Mouse (Mus musculus) midbrain, postnatal 0 days (tissue): ENCODE results near the gene Zfp800. TPM values are rescaled to one million over a fixed set of nuclear protein-coding genes. Genes with fewer than 3 reads are reported as not detected.
A peak's percentile ranks its signal among the peaks of the same experiment; 100 is the strongest.

Experiments
- ATAC-seq: fragments of 200-750 bp; cut with Nextera tagmentation; 2 replicates; pipeline ENCODE4 v1.8.0; 2017; ENCODE audit warnings: moderate number of reproducible peaks, mild to moderate bottlenecking, moderate TSS enrichment, moderate library complexity; ENCODE audit not compliant: low FRiP score
- DNase-seq: peaks from one replicate; pipeline ENCODE4 v3.0.0-alpha.2; 2015; ENCODE audit warnings: low spot score
- H3K27ac ChIP-seq: fragments of 300-500 bp; sonication (generic); 2 replicates; pipeline ENCODE4 v1.5.1; 2014; ENCODE audit warnings: low read depth, mild to moderate bottlenecking, low read length, mixed read lengths
- H3K27me3 ChIP-seq: fragments of 300-500 bp; sonication (generic); 2 replicates; pipeline ENCODE4 v1.6.1; 2014; ENCODE audit warnings: low read length, control low read depth, mixed read lengths; ENCODE audit not compliant: insufficient read depth
- H3K36me3 ChIP-seq: fragments of 300-500 bp; sonication (generic); 2 replicates; pipeline ENCODE4 v1.6.1; 2014; ENCODE audit warnings: low read length, control low read depth, mixed read lengths; ENCODE audit not compliant: insufficient read depth
- H3K4me1 ChIP-seq: fragments of 300-500 bp; sonication (generic); 2 replicates; pipeline ENCODE4 v1.6.1; 2014; ENCODE audit warnings: mild to moderate bottlenecking, control low read depth, antibody characterized with exemption, low read length, mixed read lengths; ENCODE audit not compliant: insufficient read depth
- H3K4me2 ChIP-seq: fragments of 300-500 bp; sonication (generic); 2 replicates; pipeline ENCODE4 v1.6.1; 2014; ENCODE audit warnings: low read depth, mild to moderate bottlenecking, low read length, mixed read lengths; ENCODE audit not compliant: poor library complexity, severe bottlenecking
- H3K4me3 ChIP-seq: fragments of 300-500 bp; sonication (generic); 2 replicates; pipeline ENCODE4 v1.5.1; 2014; ENCODE audit warnings: low read depth, mild to moderate bottlenecking, low read length, moderate library complexity
- H3K9ac ChIP-seq: fragments of 300-500 bp; sonication (generic); replicated peaks from 2 replicates; pipeline ENCODE4 v1.6.1; 2014; ENCODE audit warnings: mild to moderate bottlenecking, low read length, moderate library complexity, mixed read lengths; ENCODE audit not compliant: poor library complexity, severe bottlenecking
- H3K9me3 ChIP-seq: fragments of 300-500 bp; sonication (generic); 2 replicates; pipeline ENCODE4 v1.6.1; 2016; ENCODE audit warnings: low read length, control low read depth
- CTCF ChIP-seq: IDR thresholded peaks from 2 replicates; pipeline ENCODE4 v1.5.1; 2016; ENCODE audit warnings: antibody characterized with exemption, mild to moderate bottlenecking
- WGBS: fragments of 180-500 bp; shearing (Covaris S2); extraction: QIAGEN DNeasy Blood & Tissue Kit; methylation state at CpG from one replicate; pipeline ENCODE4 v1.1.7; 2014; 5-methylcytosine and 5-hydroxymethylcytosine counted together
- polyA plus RNA-seq: library from polyadenylated mRNA; unstranded; fragments of >200 nt; fragmentation: Nextera tagmentation; extraction: Ambion mirVana; gene quantifications from 2 replicates; pipeline ENCODE4 v1.2.1, GENCODE M21; 2015
- total RNA-seq: library from RNA; depleted of rRNA; stranded (reverse); fragments of >200 nt; gene quantifications from 2 replicates; pipeline ENCODE4 v1.2.3, GENCODE M21; 2014

The Zfp800 gene
- total and polyA plus RNA-seq, 2 experiments from 2014 or later: 22.1 to 24.1 TPM

DNA sequence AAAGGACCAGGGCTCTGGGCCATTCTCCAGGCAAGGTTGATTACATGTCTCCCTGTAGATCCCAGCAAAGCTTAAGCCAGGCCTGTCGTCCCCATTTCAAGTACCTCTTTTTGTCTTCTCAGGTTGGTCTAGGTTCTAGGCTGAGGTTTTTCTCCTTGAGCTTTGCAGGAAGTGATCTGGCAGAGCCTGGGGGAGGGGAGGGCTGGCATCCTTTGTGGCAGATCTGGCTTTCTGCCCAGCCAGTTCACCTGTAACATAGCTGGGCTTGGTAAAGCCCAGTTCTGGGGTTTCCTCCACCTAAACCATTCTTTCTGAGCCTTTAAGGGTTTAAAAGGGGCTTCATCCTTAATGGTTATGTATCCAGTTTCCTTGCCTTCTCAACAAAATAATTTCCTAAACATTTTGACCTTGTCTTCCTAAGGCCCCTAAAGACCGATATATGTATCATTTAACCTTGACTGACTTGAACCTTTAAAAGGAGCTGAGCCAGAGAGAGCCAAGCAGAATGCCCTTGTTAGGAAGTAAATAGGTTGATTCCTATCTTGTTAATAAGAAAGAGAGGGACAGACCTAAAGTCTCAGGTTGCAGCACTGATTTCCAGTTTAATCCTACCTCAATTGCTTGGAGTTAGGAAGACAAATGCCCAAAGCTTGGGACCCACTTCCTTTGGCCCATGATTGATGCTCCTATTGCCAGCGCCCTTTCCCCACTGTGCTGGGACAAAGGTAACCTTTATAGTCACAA, 29.5 kb upstream of the Zfp800 start, which contains the start of gene Fscn3:
Gene Fscn3, plus strand, starts transcription at position 694 of the 744 bp plus-strand sequence.
- TF ChIP-seq CTCF: no peak
- ATAC-seq (no peak), DNase-seq (no peak)
- 86% methylated on average over 3 of the region's 3 CpGs for WGBS
- Histone ChIP-seq H3K4me3 (no peak within 1 kb of the TSS), H3K9me3 (no peaks in the 10 kb centered on the region), H3K36me3 (peaks cover 13% of the 10 kb centered on the region), H3K9ac (no peak within 1 kb of the TSS), H3K4me1 (peaks cover 9% of the 10 kb centered on the region; the same call in 1 of the 2 replicates), H3K4me2 (no peak within 1 kb of the TSS), H3K27ac (no peak within 1 kb of the TSS), H3K27me3 (no peaks in the 10 kb centered on the region)

- no peak for TF ChIP-seq CTCF
- Histone ChIP-seq H3K4me1 (peaks cover 18% of the 10 kb centered on the region), H3K27me3 (no peaks in the 10 kb centered on the region), H3K36me3 (peaks cover 13% of the 10 kb centered on the region), H3K4me3 (0 out of 2 replicates have a peak overlapping the region, but pooled peaks have one; percentile 88), H3K27ac (no peak overlapping the region), H3K9me3 (no peaks in the 10 kb centered on the region), H3K4me2 (peak overlapping the region; percentile 62), H3K9ac (no peak overlapping the region)
- ATAC-seq (no peak), DNase-seq (no peak)
- 89% methylated on average over 6 of the region's 6 CpGs for WGBS
These were observed 27.2 kb upstream of the Zfp800 start for GRCm38 (mm10) chr6:28425019-28425418.

GRCm38 (mm10) chr6:28423767-28424695, 26.2 kb upstream of the Zfp800 start:
- Histone ChIP-seq H3K4me3 (peak overlapping the region; percentile 88), H3K4me2 (peak overlapping the region; percentile 62), H3K4me1 (peaks cover 24% of the 10 kb centered on the region), H3K9me3 (no peaks in the 10 kb centered on the region), H3K27ac (peak overlapping the region; percentile 80), H3K36me3 (peaks cover 14% of the 10 kb centered on the region), H3K9ac (peak overlapping the region; percentile 86), H3K27me3 (no peaks in the 10 kb centered on the region)
- peak; percentile 39 for ATAC-seq
- DNase-seq: peak; percentile 41
- 12% methylated on average over 37 of the region's 46 CpGs for WGBS
- TF ChIP-seq CTCF: peak; percentile 43

DNA sequence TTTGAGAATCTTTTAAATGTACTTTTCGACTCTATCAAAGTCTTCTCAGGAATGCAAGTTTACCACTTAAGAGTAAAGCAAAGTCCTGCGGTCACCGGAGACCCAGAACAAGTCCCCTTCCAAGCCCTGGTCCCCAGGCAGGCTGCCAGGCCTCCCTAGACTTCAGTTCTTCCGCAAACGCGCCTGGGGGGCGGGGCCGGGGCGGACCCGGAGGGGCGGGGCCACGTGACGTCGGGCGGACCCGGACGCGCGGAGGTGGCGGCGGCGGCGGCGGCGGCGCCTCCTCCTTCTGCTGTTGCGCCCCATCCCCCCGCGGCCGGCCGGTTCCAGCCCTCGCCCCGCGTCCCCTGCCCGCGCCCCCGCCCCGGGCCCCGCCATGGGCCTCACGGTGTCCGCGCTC, 25.5 kb upstream of the Zfp800 start, which contains the start of gene Arf5:
Gene Arf5, plus strand, starts transcription at position 248 of the 400 bp plus-strand sequence.
- no peak for TF ChIP-seq CTCF
- peak; percentile 79 for ATAC-seq
- under 1% methylated on average over 14 of the region's 42 CpGs for whole genome bisulfite sequencing

DNA sequence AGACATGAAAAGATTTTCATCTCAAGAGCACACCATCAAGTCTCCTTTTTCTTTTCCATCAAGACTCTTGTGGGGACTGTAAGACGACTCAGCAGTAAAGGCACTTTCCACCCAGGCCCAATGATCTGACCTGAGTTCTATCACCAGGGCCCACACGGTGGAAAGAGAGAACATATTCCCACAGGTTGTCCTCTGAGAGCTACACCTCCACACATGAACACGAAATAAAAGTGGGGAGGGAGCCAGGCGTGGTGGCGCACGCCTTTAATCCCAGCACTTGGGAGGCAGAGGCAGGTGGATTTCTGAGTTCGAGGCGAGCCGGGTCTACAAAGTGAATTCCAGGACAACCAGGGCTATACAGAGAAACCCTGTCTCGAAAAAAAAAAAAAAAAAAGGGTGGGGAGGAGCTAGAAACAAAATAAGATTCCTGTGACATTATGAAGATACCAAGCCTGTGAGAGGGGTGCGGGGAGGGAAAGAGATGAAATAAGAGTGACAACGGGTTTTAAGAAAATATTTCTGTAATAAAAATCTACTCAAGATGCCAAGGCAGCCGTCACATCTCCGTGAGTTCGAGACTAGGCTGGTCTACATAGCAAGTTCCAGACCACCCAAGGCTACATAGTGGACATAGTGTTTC, 25.0 kb upstream of the Zfp800 start:
- peak overlapping the region; percentile 62 for H3K4me2 ChIP-seq
- H3K36me3 ChIP-seq: peaks cover 26% of the 10 kb centered on the region
- peak overlapping the region; percentile 88; the same call in 1 of the 2 replicates for H3K4me3 ChIP-seq
- no peak overlapping the region for H3K9ac ChIP-seq
- WGBS: 70% methylated on average over 15 of the region's 15 CpGs
- no peaks in the 10 kb centered on the region for H3K27me3 ChIP-seq
- H3K4me1 ChIP-seq: peaks cover 24% of the 10 kb centered on the region
- DNase-seq (no peak), ATAC-seq (no peak)
- no peak for TF ChIP-seq CTCF
- no peaks in the 10 kb centered on the region for H3K9me3 ChIP-seq
- H3K27ac ChIP-seq: no peak overlapping the region

More for the DNA sequence above, 25.5 kb upstream of the Zfp800 start, which contains the start of gene Arf5:
- H3K27me3 ChIP-seq: no peaks in the 10 kb centered on the region
- peaks cover 21% of the 10 kb centered on the region for H3K36me3 ChIP-seq
- H3K9ac ChIP-seq: peak within 1 kb of the TSS; percentile 86
- no peaks in the 10 kb centered on the region for H3K9me3 ChIP-seq
- peak within 1 kb of the TSS; percentile 80 for H3K27ac ChIP-seq
- H3K4me1 ChIP-seq: peaks cover 24% of the 10 kb centered on the region
- peak; percentile 89 for DNase-seq
- peak within 1 kb of the TSS; percentile 88 for H3K4me3 ChIP-seq
- peak within 1 kb of the TSS; percentile 62 for H3K4me2 ChIP-seq
